Mouse (Mus musculus) heart, adult 18-20 months (tissue): ENCODE measurements around the gene Fhdc1. TPM values are rescaled to one million over a fixed set of nuclear protein-coding genes. Genes with fewer than 3 reads are reported as not detected.

Experiments used
- DNase-seq, 2 experiments: peaks; one replicate each; pipeline ENCODE4 v3.0.0; 2021 to 2022; ENCODE audit warnings: mixed read lengths in 1 of 2
- long read RNA-seq, 2 experiments: library from polyadenylated mRNA; stranded (forward); transcript quantifications; one replicate each; pipeline ENCODE4 v2.0.0; 2021
- total RNA-seq, 2 experiments: library from RNA; stranded (reverse); gene quantifications; 2 replicates each; pipeline ENCODE4 v1.2.3; 2021

The Fhdc1 gene
- 1 to 10 TPM in 1 of 2 experiments, under 1 TPM in 1; 0.87 to 1.1 TPM for total RNA-seq
- long read RNA-seq, experiment 1 = 0 reads
- long read RNA-seq, experiment 2 = 0 reads

DNA sequence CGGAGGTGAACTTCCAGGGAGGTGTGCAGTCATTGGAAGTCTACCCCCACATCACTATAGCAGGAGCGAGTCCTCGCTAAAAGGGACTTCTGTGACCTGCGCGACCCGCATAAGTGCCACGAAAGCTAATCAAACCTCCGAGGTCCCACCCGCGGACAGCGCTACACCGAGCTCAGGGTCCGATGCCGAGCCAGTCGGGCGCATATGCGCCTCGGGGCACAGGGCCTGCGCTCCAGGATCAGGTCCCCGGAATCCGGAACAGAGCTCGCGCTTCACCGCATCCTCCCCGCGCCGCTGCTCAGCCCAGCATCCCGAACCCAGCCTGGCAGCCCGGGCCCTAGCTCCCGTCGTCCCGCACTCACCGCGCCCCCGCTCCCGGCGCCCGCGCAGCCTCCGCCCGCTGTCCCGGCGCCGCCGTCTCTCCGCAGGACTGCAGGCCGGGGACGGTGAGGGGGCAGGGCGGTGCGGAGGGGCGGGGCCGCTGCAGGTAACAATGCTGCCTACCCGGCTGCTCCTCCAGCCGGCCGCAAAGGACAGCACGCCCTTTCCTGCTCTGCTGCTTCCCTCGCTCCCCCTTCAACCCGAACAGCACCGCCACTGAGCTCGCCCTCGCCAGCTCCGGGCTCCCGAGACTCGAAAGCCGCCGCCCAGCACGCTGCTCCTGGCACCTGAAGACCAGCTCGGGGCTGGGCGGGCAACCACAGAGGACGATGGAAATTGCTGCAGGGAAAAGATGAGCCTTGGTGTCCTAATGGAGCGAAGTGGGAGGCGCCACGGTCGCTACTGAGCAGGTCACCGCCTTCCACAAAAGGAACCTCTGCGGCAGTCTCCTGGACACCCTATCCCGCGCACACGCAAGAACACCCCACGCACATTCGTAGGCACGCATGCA lies at the start of gene Fhdc1:
Gene Fhdc1, minus strand, starts transcription at position 424 of the 892 bp plus-strand sequence.
- DNase-seq = peak; percentile 26 to 53

DNA sequence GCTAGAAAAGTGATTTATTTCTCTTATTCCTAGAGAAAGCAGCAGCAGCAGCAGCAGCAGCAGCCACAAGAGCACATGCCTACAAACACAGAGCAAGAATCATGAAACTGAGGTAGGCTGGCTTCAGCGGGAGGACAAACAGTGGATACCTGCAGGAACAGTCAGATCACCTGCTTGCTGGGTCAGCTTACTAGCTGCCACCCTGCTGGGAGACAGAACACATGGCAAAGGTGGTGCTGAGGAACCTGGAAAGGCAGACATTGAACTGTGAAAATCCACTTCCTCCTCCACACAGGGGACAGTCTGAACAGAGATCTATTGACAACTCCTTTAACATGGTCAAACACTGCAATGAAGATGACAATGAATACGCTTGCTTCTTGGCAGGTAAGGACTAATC lies 48.8 kb upstream of the Fhdc1 start:
- DNase-seq = no peak

- DNase-seq = no peak
Measured at GRCm38 (mm10) chr3:84524952-84525351, 44.7 kb upstream of the Fhdc1 start.

- DNase-seq = no peak
Measured at GRCm38 (mm10) chr3:84516163-84516562, 35.9 kb upstream of the Fhdc1 start.

DNA sequence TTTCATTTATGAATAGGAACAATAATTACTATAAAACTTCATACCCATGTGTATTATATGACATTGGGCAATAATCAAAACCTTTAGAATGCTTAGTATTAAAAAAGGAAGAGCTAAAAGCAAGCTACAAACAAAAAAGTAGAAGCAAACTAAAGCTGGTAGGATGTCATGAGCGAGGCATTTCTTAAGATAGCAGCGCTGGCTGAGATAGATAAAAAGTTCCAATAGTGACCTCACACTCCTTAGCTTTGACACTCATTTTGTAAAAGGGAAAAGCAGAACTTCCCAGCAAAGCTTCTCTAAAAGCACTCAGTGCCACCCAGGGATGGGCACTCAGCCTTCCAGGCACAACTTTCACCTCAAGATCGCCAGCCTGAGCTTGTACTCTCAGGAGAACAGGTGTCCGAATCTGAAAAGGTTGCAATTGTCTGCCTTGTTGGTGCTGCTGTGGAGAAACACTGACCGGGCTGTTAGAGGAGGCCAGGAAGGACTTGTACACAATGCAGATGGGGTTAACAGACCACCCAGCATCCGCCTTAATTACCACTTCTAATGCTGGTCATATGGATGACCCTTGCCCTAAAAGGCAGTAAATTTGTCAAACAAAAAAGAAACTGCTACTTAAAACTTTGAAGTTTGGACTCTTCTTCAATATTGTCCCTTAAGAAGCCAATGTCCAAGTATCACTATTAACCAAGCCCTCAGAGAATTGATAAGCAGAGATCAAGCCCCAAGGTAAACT lies 32.7 kb upstream of the Fhdc1 start:
- DNase-seq = no peak

DNA sequence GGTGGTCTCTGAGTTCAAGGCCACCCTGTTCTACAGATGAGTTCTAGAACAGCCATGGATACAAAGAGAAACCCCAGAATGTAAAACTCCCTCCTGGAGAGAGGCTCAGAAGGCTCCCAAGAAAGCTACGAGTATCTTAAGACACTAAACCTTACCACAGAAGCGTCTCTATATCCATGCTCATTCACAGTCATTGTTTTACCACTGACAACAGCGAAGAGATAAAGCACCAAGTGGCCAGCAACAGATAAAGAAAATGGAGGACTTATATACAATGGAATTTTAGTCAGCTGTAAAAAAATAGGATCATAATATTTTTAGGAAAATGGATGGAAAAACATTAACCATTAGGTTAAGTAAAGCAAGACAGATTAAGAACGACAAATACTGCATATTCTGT lies 25.0 kb upstream of the Fhdc1 start:
- DNase-seq = no peak

DNA sequence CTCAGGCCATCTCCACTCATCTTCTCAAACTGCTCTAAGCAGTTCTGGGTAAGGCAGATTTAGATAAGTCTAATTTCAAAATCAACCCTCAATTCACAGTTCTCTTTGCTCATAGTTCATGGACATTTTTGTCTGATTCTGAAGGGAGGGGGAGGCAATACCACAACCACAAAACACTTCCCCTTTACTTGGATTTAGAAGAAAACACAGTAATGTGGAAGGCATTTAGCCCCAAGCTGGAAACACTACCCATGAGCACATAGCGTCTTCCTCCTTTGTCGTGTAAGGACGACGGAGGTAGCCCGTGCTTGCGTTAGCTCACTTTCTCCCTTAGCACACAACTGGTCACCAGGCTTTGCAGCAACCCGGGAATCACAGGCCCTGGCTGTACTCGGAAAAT lies 24.1 kb upstream of the Fhdc1 start:
- no peak for DNase-seq

- DNase-seq = no peak
Measured at GRCm38 (mm10) chr3:84502101-84502500, 21.9 kb upstream of the Fhdc1 start.

- no peak for DNase-seq
Measured at GRCm38 (mm10) chr3:84500491-84500890, 20.3 kb upstream of the Fhdc1 start.

DNA sequence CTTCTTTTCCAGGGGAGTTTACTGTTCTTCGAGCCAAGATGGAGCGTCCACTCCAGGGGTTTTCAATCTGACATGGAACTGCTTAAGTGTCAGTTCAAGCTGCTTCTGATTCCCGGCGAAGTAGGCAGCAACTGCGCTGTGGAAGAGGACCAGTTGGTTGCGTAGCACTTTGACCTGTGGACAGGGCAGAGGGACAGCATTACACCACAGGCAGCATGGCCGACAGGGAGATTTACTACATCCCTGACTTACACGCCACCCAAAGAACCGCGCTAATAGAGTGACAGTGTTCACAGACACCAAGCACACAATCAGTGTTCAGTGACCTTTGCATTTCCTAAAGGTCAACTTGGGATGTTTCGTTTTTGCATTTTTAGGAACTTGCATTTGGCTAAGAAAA lies 17.5 kb upstream of the Fhdc1 start:
- no peak for DNase-seq

DNA sequence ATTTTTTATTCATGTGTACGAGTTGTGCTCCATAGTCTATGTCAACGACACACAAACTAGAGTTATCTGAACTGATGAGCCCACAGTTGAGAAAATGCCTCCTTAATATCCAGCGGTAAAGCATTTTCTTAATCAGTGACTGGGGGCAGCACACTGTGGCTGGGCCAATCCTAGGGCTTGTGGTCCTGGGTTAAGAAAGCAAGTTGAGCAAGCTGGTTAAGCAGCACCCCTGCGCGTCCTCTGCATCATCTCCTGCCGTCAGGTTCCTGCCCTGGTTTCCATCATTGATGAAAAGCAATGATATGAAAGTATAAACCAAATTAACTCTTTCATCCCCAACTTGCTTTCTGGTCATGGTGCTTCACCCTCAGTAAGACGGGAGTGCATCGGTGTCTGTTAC lies 12.4 kb upstream of the Fhdc1 start:
- DNase-seq = no peak

- DNase-seq = no peak
Measured at GRCm38 (mm10) chr3:84492148-84492547, 11.9 kb upstream of the Fhdc1 start.

DNA sequence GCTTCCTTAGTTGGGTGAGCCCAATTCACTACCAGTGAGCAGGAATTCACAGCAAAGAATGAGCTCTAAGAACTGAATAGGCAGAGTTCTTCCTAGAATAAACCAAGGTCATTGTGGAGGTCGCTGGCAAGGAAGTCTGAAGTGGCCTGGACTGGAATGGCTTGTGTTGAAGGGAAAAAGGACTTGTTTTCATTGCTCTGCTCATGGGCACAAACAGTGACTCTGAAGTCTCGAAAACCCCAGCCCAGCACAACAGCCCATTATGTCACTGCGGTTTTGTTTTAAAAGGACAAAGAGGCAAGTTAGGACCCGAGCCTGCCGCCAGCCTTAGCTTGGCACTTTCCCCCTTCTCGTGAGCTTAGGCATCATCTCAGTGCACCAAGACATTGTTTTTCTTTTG lies 8.5 kb upstream of the Fhdc1 start:
- DNase-seq = no peak

DNA sequence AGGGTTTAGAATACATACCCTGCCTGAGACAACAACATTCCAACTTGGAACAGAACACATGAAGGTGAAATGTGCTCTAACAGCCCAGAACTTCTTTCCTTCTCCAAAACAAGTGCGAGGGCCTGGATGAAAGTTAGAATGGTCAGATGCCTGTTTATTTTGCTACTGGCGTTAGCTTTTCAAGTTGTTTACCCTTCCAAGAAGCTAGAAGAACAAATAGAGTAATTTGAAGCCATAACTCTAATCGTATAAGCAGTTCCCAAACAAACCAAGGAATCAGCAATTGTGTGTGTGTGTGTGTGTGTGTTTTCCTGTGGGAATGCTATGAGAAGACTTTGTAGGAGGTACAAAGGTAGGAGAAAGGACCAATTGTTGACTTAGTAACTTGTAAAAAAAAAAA lies 4.7 kb upstream of the Fhdc1 start:
- no peak for DNase-seq

DNA sequence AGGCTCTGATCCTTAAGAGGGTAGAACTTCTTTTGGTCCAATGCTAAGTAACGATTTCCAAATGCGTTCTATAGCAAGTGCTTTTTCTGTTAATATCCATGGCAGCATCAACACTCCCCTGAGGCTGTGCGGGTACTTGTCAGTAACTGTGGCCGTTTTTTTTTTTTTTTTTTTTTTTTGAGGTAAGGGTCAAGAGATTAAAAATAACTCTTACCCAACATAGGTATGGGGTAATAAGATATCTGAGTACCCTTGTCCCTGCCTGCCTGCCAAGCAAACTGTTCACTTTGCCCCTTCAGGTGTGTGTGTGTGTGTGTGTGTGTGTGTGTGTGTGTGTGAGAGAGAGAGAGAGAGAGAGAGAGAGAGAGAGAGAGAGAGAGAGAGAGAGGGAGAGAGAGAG lies 4.1 kb upstream of the Fhdc1 start:
- no peak for DNase-seq

GRCm38 (mm10) chr3:84482121-84482520 lies 1.9 kb upstream of the Fhdc1 start:
- DNase-seq = no peak

- peak; percentile 33 to 46 for DNase-seq
Measured at GRCm38 (mm10) chr3:84481104-84481503, 875 bp upstream of the Fhdc1 start.

GRCm38 (mm10) chr3:84479293-84480005 lies 780 bp downstream of the Fhdc1 start:
- DNase-seq = peak; percentile 51 to 56

DNA sequence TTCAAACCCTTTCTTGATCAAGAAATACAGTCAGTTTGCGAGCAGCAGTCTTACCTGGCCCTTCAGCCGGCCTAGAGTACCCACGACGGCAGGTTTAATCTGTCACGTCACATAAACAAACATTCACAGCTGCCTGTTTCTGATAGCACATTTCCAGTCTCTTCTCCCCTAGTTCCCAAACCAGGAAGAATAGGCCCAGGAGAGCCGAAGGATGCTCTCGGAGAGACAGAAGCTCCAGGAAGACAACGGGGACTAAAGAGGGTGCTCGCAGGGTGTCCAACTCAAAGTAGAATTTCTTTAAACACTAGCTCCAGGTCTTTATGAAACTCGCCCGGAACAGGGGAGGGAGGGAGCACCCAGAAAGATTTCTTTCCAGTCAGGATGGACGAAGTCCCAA lies 1.3 kb downstream of the Fhdc1 start:
- no peak for DNase-seq

DNA sequence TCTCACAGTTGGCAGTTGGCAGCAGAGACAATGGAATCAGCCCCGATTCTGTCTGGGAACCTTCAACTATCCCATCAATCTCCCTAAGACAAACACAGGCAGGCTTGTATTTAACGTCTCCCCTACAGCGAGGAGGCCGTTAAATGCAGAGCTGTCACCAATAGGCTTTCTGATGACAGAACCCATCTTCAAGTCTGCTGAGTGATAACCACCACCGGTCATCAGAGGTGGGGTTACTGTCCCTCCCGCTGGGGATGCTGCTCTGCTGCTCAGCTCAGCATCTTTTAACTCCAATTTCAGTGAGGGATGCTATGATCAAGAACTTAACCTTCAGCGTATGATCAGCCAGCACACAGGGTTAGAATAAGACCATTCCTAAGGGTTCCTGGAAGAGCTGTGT lies 2.0 kb downstream of the Fhdc1 start:
- no peak for DNase-seq

DNA sequence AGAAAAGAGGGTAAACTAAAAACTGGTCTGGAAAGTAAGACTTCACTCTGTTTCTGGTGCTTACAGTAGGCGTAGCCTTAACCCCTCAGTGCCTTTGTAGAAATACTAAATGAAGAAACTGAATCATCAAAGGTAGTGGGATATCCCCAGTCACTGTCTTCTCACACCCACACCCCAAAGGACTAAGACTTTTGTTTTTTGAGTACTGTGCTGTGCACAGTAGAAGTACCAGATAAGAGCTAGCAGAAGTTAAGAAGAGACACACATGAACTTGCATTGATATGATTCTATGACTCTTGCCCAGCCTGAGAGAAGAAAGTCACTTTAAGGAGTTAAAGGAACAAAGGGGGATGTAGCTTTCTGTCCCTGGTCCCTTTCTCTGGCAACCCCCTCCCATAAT lies 2.7 kb downstream of the Fhdc1 start:
- DNase-seq = no peak

DNA sequence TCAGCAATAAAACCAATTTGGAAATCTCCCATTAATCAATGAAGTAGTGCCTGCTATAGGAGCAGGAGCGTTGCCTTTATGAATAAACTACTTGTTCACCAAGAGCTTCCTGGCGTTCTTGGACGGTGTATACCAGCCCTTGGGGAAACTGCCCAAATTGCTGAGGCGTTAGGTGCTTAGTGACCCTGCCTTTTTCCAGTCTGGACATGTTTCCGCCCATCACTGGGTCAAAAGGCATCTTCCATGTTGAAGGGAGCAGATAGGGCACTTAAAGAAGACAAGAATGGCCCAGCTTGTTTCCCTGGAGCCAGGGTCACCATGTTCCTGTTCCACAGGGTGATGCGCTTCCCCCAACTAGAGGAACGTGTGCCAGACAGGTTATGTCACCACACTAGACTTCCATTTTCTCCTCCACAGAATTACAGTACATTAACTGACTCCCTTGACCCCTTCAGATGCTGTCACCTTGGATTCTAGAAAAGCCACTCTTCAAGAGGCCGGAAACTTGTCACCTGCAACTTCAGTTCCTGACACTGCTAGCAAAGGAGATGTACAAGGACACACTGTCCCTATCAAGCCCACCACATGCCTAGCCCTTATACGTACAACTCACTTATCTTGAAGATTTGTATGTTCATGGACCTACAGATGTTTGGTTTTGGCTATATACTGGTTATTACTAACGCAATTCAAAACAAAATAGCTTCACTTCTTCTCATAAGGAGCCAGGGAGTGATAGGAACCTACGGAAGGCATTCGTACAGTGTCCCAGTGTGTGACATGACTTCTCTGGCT lies 5.1 kb downstream of the Fhdc1 start:
- DNase-seq = no peak
